Mouse (Mus musculus): ENCODE measurements around the gene Iqcd. TPM values are rescaled to one million over a fixed set of nuclear protein-coding genes. Genes with fewer than 3 reads are reported as not detected.
A peak's percentile ranks its signal among the peaks of the same experiment; 100 is the strongest.

Gene Iqcd
- 1.9 and 2.5 TPM in 2 replicates for polyA plus RNA-seq (2016; fragmentation: Nextera tagmentation; extraction: Ambion mirVana)

DNA sequence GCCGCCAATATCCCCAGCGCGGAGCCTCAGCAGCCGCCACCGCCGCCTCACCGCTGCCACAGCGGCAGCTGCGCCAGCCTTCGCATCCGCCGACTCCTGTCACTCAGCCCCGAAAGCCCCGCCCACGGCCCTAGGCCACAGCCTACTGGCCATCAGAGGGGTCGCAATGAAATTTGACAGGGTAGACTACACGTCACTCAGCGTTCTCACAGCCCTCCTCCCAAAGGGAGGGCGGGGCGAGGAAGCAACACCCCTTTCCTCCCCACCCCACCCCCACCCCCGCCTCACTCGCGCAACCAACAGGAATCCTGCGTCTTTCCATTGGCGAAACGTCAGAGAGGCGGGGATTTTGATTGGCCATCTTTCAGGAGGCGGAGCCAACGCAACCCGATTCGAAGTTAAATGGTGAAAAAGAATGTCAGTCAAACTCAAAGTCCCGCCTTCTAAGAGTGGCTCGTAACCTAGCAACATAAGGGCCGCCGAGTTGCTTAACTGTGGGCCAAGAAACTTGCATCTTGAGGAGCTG is at the start of gene Iqcd, which contains the start of gene Tpcn1:
Gene Iqcd (plus strand): TSS at position 448 of the 526 bp plus-strand sequence.
Gene Tpcn1 (minus strand): TSS at position 105 of the 526 bp plus-strand sequence.
- peaks cover 32% of the 10 kb centered on the region for H3K4me1 ChIP-seq
- no peaks in the 10 kb centered on the region for H3K27me3 ChIP-seq
- ATAC-seq (ENCODE audit: low FRiP score): peak; percentile 98
- no peaks in the 10 kb centered on the region for H3K9me3 ChIP-seq (replicated peaks)
- peak within 1 kb of the TSS; percentile 86 for H3K9ac ChIP-seq
- H3K27ac ChIP-seq: peak within 1 kb of the TSS; percentile 78
- under 1% methylated on average over 35 of the region's 35 CpGs for WGBS
- H3K4me3 ChIP-seq: peak within 1 kb of the TSS; percentile 72
- peak within 1 kb of the TSS; percentile 93 for H3K4me2 ChIP-seq (replicated peaks)
- peaks cover 12% of the 10 kb centered on the region; the same call in 1 of the 2 replicates for H3K36me3 ChIP-seq

DNA sequence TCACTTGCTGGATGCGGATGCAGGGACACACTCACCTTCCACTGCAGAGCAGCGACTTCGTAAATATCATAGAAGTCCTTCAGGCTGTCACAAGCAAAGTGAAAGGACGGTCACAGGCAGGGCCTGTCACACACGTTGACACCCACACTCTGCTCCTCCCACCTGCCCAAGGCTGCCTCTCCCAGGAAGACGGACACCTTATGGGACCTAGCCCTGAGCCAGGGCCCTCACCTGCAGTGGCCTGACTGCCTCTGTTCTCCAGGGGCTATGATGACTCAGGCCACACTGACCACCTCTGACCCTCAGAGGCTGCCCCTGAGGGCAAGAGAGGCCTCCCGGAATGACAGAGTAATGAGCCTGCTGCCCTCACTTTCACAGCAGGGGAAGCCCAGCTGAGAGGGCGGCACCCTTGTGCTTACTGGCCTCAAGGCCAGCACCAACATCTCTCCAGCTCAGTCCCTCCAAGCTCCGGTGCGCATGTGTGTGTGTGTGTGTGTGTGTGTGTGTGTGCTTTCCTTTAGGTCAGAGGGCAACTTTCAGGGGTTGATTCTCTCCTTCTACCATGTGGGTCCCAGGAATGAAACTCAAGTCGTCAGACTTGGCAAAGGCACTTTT is 40.5 kb upstream of the Iqcd start:
- WGBS: 68% methylated on average over 11 of the region's 11 CpGs
- Histone ChIP-seq H3K27me3 (no peaks in the 10 kb centered on the region), H3K27ac (no peak overlapping the region)

DNA sequence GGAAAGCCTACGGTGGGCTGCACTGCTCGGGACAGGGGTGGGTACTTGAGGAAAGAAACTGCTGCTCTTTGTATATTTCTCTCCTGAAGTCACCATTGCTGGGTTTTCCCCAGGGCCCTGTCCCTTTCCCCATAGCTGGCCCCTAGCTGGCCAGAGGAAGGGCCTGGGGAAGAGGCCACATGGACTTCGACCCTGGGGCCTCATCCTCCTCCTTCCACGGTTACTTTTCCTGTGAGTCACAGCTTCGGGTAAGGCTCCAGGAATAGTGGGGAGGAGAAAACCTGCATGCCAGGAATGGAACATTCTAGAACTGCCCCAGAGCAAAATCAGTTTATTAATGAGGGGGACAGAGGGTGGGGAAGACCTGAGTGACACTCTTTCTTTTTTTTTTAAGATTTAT is 38.7 kb upstream of the Iqcd start:
- H3K9me3 ChIP-seq (replicated peaks): no peaks in the 10 kb centered on the region
- 0 out of 2 replicates have a peak, but pooled peaks cover 2% of the 10 kb centered on the region for H3K4me1 ChIP-seq
- no peak overlapping the region for H3K4me3 ChIP-seq
- H3K27me3 ChIP-seq: no peaks in the 10 kb centered on the region
- WGBS: 86% methylated on average over 5 of the region's 5 CpGs
- ATAC-seq (ENCODE audit: low FRiP score): no peak
- H3K9ac ChIP-seq: no peak overlapping the region
- H3K36me3 ChIP-seq: peaks cover 29% of the 10 kb centered on the region
- H3K4me2 ChIP-seq (replicated peaks): no peak overlapping the region
- H3K27ac ChIP-seq: no peak overlapping the region

More for the DNA sequence above, 40.5 kb upstream of the Iqcd start:
- Histone ChIP-seq H3K9me3 (replicated peaks) (no peaks in the 10 kb centered on the region), H3K9ac (no peak overlapping the region), H3K36me3 (peaks cover 28% of the 10 kb centered on the region), H3K4me2 (replicated peaks) (no peak overlapping the region), H3K4me3 (no peak overlapping the region), H3K4me1 (0 out of 2 replicates have a peak, but pooled peaks cover 2% of the 10 kb centered on the region)
- no peak for ATAC-seq (ENCODE audit: low FRiP score)

- Histone ChIP-seq H3K27me3 (no peaks in the 10 kb centered on the region), H3K9ac (no peak overlapping the region), H3K9me3 (replicated peaks) (no peaks in the 10 kb centered on the region), H3K36me3 (peaks cover 33% of the 10 kb centered on the region), H3K4me3 (no peak overlapping the region), H3K4me2 (replicated peaks) (no peak overlapping the region), H3K4me1 (0 out of 2 replicates have a peak, but pooled peaks cover 2% of the 10 kb centered on the region), H3K27ac (no peak overlapping the region)
- no peak for ATAC-seq (ENCODE audit: low FRiP score)
- 92% methylated on average over 5 of the region's 5 CpGs for WGBS
Measured at GRCm38 (mm10) chr5:120550673-120551072, 38.1 kb upstream of the Iqcd start.

- H3K4me2 ChIP-seq (replicated peaks): no peak overlapping the region
- H3K4me3 ChIP-seq: no peak overlapping the region
- peaks cover 25% of the 10 kb centered on the region for H3K4me1 ChIP-seq
- H3K27me3 ChIP-seq: no peaks in the 10 kb centered on the region
- peaks cover 36% of the 10 kb centered on the region for H3K36me3 ChIP-seq
- no peak overlapping the region for H3K9ac ChIP-seq
- H3K27ac ChIP-seq: no peak overlapping the region
- no peaks in the 10 kb centered on the region for H3K9me3 ChIP-seq (replicated peaks)
- WGBS: 87% methylated on average over 24 of the region's 24 CpGs
- ATAC-seq (ENCODE audit: low FRiP score): no peak
Measured at GRCm38 (mm10) chr5:120555871-120556270, 32.9 kb upstream of the Iqcd start.

- no peak for ATAC-seq (ENCODE audit: low FRiP score)
- Histone ChIP-seq H3K27me3 (no peaks in the 10 kb centered on the region), H3K9me3 (replicated peaks) (no peaks in the 10 kb centered on the region), H3K4me2 (replicated peaks) (no peak overlapping the region), H3K27ac (no peak overlapping the region), H3K4me3 (no peak overlapping the region), H3K9ac (no peak overlapping the region), H3K36me3 (peaks cover 27% of the 10 kb centered on the region), H3K4me1 (peaks cover 33% of the 10 kb centered on the region)
- 70% methylated on average over 8 of the region's 8 CpGs for WGBS
Measured at GRCm38 (mm10) chr5:120558041-120558440, 30.8 kb upstream of the Iqcd start.

DNA sequence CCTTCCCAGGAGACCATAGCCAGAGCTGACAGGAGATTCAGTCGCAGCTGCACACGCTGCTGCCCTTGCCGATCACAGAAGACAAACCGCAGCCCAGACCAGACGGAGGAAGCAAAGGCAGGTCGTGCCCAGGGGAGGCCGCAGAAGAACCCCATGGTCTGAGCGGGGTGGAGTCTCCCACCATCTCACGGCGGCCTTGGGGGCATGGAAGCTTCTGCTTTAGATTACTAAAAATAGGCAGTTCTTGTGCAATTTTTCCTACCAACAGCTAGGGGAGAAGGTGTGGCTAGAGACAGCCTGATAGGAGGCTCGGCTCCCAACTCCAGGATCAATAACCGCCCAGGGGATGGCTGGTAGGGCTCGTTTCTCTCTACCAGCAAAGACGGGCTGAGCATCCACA is 30.1 kb upstream of the Iqcd start:
- Histone ChIP-seq H3K36me3 (peaks cover 21% of the 10 kb centered on the region), H3K9me3 (replicated peaks) (no peaks in the 10 kb centered on the region), H3K9ac (no peak overlapping the region), H3K4me2 (replicated peaks) (no peak overlapping the region), H3K4me1 (peaks cover 40% of the 10 kb centered on the region), H3K27ac (0 out of 2 replicates have a peak overlapping the region, but pooled peaks have one; percentile 23), H3K27me3 (no peaks in the 10 kb centered on the region), H3K4me3 (no peak overlapping the region)
- 64% methylated on average over 14 of the region's 14 CpGs for WGBS
- no peak for ATAC-seq (ENCODE audit: low FRiP score)

- H3K4me2 ChIP-seq (replicated peaks): 0 out of 2 replicates have a peak overlapping the region, but pooled peaks have one; percentile 6
- H3K9ac ChIP-seq: no peak overlapping the region
- no peak overlapping the region for H3K4me3 ChIP-seq
- peaks cover 51% of the 10 kb centered on the region for H3K4me1 ChIP-seq
- no peaks in the 10 kb centered on the region for H3K9me3 ChIP-seq (replicated peaks)
- peak overlapping the region; percentile 58 for H3K27ac ChIP-seq
- ATAC-seq (ENCODE audit: low FRiP score): no peak
- no peaks in the 10 kb centered on the region for H3K27me3 ChIP-seq
- H3K36me3 ChIP-seq: peaks cover 15% of the 10 kb centered on the region
- 53% methylated on average over 9 of the region's 9 CpGs for WGBS
Measured at GRCm38 (mm10) chr5:120560129-120560615, 28.6 kb upstream of the Iqcd start.

DNA sequence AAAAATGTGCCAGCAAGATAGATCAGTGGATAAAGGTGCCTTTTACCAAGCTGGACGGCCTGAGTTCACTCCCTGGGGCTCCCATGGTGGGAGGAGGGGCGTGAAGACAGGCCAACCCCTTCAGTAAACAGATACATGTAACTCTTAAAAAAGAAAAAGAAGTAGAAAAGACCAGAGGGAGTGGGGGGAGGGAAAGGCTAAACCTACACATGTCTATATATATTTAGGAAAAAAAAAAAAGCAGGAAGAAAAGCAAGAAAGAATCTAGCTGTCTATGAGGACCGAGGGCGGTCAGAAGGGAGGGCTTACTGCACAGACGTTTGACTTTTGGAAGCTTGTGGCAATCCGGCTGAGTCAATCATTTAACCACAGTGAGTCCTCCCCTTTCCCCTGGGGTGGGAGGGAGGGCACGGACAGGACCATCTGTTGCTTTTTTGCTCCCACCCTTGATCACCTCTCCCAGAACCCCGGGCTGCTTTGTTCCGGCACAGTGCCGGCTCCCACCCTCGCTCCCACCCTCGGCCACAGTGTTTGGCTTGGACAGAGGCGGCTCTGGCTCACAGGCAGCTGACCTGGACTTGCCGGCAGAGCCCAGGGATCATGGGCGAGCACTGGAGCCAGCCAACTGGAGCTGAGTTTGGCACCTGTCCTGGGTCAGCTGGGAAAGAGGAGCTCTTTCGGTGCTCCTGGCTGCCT is 28.1 kb upstream of the Iqcd start:
- 0 out of 2 replicates have a peak overlapping the region, but pooled peaks have one; percentile 19 for H3K4me2 ChIP-seq (replicated peaks)
- H3K9me3 ChIP-seq (replicated peaks): no peaks in the 10 kb centered on the region
- WGBS: 9% methylated on average over 16 of the region's 16 CpGs
- H3K36me3 ChIP-seq: peaks cover 10% of the 10 kb centered on the region
- no peak overlapping the region for H3K4me3 ChIP-seq
- H3K27me3 ChIP-seq: no peaks in the 10 kb centered on the region
- ATAC-seq (ENCODE audit: low FRiP score): peak; percentile 45; the same call in 1 of the 2 replicates
- peaks cover 57% of the 10 kb centered on the region for H3K4me1 ChIP-seq
- peak overlapping the region; percentile 58 for H3K27ac ChIP-seq
- no peak overlapping the region for H3K9ac ChIP-seq

DNA sequence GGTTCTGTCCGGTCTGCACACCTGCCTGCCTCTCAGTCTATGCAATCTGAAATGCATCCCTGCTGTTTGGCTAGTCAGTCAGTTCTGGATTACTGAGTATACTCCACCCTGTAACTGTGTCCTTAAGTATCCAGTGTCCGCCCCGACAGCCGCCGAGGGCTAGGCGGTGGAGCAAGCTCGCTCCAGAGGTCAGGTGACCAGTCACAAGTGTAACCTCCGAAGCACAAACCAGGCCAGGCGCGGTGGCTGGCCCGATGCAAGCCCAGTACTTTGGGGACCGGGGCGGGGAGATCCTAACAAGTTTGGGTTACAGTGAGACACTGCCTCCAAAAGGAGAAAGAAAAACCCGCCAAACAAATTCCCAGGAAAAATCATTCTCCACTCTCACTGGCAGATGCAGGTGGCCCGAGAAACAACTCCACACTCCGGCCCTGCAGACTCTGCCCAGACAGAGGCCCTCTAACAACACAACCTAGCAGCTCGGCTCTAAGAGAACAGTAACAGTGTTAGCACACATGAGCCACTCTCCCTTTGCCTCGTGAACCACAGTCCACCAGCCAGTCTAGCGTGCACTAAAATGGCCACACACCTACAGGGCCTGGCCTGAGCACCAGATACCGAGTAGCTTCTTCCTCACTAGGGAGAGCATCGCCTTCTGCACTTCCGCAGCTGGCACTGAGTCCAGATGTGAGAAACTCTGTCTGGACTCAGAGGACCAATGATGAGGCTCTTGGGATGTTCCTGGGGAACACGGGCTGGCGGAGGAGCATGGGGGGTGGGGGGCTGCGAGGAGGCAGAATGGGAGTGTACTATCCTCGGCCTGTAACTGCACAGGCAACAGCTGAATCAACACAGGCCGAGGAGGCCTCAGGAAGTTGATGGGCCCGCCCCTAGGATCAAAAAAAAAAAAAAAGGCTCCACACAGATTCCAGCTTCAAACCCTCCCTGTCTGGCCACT is 25.6 kb upstream of the Iqcd start:
- Histone ChIP-seq H3K27ac (peak overlapping the region; percentile 67), H3K9ac (no peak overlapping the region), H3K36me3 (no peaks in the 10 kb centered on the region), H3K4me1 (peaks cover 79% of the 10 kb centered on the region), H3K27me3 (no peaks in the 10 kb centered on the region), H3K4me3 (no peak overlapping the region), H3K9me3 (replicated peaks) (no peaks in the 10 kb centered on the region), H3K4me2 (replicated peaks) (peak overlapping the region; percentile 11; the same call in 1 of the 2 replicates)
- ATAC-seq (ENCODE audit: low FRiP score): no peak
- 52% methylated on average over 28 of the region's 28 CpGs for WGBS

- Histone ChIP-seq H3K27me3 (no peaks in the 10 kb centered on the region), H3K4me3 (no peak overlapping the region), H3K4me2 (replicated peaks) (peak overlapping the region; percentile 11; the same call in 1 of the 2 replicates), H3K9me3 (replicated peaks) (no peaks in the 10 kb centered on the region), H3K27ac (peak overlapping the region; percentile 67), H3K9ac (no peak overlapping the region), H3K36me3 (no peaks in the 10 kb centered on the region), H3K4me1 (peaks cover 80% of the 10 kb centered on the region)
- ATAC-seq (ENCODE audit: low FRiP score): no peak
- 44% methylated on average over 4 of the region's 4 CpGs for WGBS
Measured at GRCm38 (mm10) chr5:120563914-120564311, 24.9 kb upstream of the Iqcd start.

Measured in hindbrain, embryonic 12.5 days (tissue).